Mouse (Mus musculus) neural tube, embryonic 15.5 days (tissue): Measurements from ENCODE around the gene Mdm2. TPM values are rescaled to one million over a fixed set of nuclear protein-coding genes. Genes with fewer than 3 reads are reported as not detected.

ENCODE experiments used
- ATAC-seq: fragments of 200-750 bp; cut with Nextera tagmentation; 2 replicates; pipeline ENCODE4 v1.8.0; 2017; ENCODE audit warnings: mild to moderate bottlenecking, moderate TSS enrichment, moderate library complexity; ENCODE audit not compliant: low FRiP score
- H3K27ac ChIP-seq: fragments of 300-500 bp; sonication (generic); replicated peaks from 2 replicates; pipeline ENCODE4 v1.5.1; 2015; ENCODE audit warnings: mild to moderate bottlenecking, inconsistent platforms
- H3K27me3 ChIP-seq: fragments of 300-500 bp; sonication (generic); replicated peaks from 2 replicates; pipeline ENCODE4 v1.6.1; 2015; ENCODE audit warnings: inconsistent platforms
- H3K36me3 ChIP-seq: fragments of 300-500 bp; sonication (generic); 2 replicates; pipeline ENCODE4 v1.6.1; 2015; ENCODE audit warnings: inconsistent platforms
- H3K4me1 ChIP-seq: fragments of 300-500 bp; sonication (generic); 2 replicates; pipeline ENCODE4 v1.6.1; 2015; ENCODE audit warnings: inconsistent platforms
- H3K4me2 ChIP-seq: fragments of 300-500 bp; sonication (generic); 2 replicates; pipeline ENCODE4 v1.6.1; 2015; ENCODE audit warnings: inconsistent platforms, mild to moderate bottlenecking, moderate library complexity
- H3K4me3 ChIP-seq: fragments of 300-500 bp; sonication (generic); replicated peaks from 2 replicates; pipeline ENCODE4 v1.5.1; 2015; ENCODE audit warnings: mild to moderate bottlenecking, inconsistent platforms
- H3K9ac ChIP-seq: fragments of 300-500 bp; sonication (generic); replicated peaks from 2 replicates; pipeline ENCODE4 v1.6.1; 2015; ENCODE audit warnings: mild to moderate bottlenecking, inconsistent platforms
- H3K9me3 ChIP-seq: fragments of 300-500 bp; sonication (generic); replicated peaks from 2 replicates; pipeline ENCODE4 v1.6.1; 2016; ENCODE audit warnings: inconsistent platforms
- whole genome bisulfite sequencing: fragments of 180-500 bp; shearing (Covaris S2); methylation state at CpG from one replicate; pipeline ENCODE4 v1.1.7; 2015; ENCODE audit warnings: mixed read lengths; 5-methylcytosine and 5-hydroxymethylcytosine counted together
- polyA plus RNA-seq: library from polyadenylated mRNA; unstranded; fragments of >200 nt; fragmentation: Nextera tagmentation; extraction: Ambion mirVana; gene quantifications from 2 replicates; pipeline ENCODE4 v1.2.1, GENCODE M21; 2015

The Mdm2 gene
- polyA plus RNA-seq, 1 experiment from 2014 or later: 46.0 TPM

DNA sequence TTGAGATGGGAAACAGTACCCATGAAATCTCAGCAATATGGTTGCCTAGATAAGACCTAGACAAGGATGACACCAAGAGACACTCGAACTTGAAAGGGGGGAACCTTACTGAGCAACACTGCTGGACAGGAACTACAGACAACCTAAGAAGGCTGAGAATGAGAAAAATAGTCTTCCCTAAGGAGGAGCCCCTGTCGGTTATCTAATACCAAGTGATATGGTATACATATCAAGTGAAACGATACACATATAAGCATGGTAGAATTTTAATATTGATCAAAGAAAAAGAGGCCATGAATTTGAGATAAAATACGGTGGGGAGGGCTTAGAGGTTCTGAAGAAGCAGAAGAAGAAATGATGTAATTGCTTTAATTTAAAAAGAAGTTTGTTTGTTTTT, 58.2 kb downstream of the Mdm2 start:
- Histone ChIP-seq H3K9ac (no peak overlapping the region), H3K36me3 (no peaks in the 10 kb centered on the region), H3K9me3 (no peaks in the 10 kb centered on the region), H3K27me3 (no peaks in the 10 kb centered on the region), H3K4me3 (no peak overlapping the region), H3K4me2 (no peak overlapping the region), H3K4me1 (peaks cover under 1% of the 10 kb centered on the region; the same call in 1 of the 2 replicates), H3K27ac (no peak overlapping the region)
- no peak for ATAC-seq
- 94% methylated on average over 4 of the region's 4 CpGs for WGBS

DNA sequence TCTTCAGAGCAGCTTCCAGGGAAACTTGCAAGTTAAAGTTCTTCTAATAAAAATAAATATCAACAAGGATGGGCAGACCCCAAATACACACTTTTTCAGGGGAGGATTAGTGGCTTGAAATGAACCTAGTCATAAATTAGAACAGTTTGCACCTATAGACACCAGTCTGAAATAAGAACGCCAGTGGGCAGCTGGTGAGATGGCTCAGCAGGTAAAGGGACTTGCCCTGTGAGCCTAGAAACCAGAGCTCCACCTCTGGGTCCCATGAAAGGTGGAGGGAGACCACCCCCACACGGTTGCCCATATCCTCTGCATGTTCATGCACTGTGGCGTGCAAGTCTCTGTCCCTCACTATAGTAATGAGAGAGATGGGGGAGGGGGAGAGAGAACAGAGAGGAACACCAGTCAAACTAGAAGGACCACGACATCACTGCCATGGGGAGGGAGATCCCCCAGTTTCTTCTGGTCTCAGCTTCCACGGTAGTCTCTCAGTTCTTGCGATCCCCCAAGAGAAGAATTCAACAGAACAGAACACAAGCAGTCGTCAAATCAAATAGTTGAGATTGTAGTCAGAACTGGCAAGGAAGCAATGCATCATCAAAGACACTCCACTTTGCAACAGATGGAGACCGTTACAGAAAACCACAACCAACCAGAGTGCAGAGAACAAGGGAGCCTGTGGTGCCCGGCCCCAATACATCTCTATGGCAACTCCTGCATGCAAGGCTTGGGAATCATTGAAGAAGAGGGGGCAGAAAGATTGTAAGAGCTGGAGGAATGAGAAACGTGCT, 58.8 kb downstream of the Mdm2 start:
- Histone ChIP-seq H3K9me3 (no peaks in the 10 kb centered on the region), H3K4me1 (peaks cover 6% of the 10 kb centered on the region; the same call in 1 of the 2 replicates), H3K4me2 (no peak overlapping the region), H3K27ac (no peak overlapping the region), H3K4me3 (no peak overlapping the region), H3K36me3 (no peaks in the 10 kb centered on the region), H3K27me3 (no peaks in the 10 kb centered on the region), H3K9ac (no peak overlapping the region)
- 72% methylated on average over 10 of the region's 10 CpGs for WGBS
- no peak for ATAC-seq

DNA sequence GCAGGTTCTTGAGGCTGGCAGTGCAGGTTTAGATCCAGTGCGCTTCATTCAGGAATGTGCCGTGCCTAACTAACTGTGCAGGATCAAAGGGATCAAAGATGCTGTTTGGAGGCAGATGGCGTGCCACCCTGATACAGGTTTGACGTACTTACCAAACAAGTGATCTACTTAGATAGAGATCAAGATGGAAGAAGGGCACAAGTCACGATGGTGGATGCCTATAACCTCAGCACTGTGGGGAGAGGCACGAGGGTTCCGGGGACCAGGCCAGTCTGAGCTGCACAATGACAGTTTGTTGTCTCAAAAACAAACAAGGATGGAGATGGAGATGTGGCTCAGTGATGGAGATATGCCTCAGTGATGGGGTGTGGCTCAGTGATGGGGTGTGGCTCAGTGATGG, 59.8 kb downstream of the Mdm2 start:
- H3K4me1 ChIP-seq: peaks cover 7% of the 10 kb centered on the region; the same call in 1 of the 2 replicates

DNA sequence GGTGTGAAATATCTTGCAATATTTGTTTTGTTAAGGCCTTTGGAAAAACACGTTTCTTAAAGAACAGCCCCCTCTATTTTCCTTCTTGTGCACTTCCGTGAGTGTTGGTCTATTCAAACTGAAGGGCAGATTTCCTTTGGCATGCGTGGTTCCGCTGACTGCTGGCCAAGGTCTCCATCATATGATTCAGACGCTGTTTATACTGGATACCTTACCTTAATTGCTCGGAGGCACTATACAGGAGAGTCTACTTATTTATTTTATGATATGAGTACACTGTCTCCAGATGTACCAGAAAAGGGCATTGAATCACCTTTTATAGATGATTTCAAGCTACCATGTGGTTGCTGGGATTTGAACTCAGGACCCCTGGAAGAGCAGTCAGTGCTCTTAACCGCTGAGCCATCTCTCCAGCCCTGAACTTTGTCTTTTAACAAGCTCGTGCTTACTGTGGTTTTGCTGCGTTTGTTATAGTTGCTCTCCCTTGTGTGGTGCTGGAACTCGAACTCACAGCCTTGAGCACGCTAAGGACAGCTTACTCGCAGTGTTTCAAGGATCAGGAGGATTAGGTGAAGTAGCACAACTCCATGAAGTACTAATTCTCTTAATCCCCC, 60.4 kb downstream of the Mdm2 start:
- ATAC-seq: no peak
- Histone ChIP-seq H3K4me3 (no peak overlapping the region), H3K36me3 (no peaks in the 10 kb centered on the region), H3K27me3 (no peaks in the 10 kb centered on the region), H3K4me1 (peaks cover 7% of the 10 kb centered on the region; the same call in 1 of the 2 replicates), H3K9ac (no peak overlapping the region), H3K9me3 (no peaks in the 10 kb centered on the region), H3K4me2 (no peak overlapping the region), H3K27ac (no peak overlapping the region)
- WGBS: 94% methylated on average over 12 of the region's 12 CpGs

More for the DNA sequence above, 59.8 kb downstream of the Mdm2 start:
- no peaks in the 10 kb centered on the region for H3K36me3 ChIP-seq
- no peak overlapping the region for H3K27ac ChIP-seq
- no peaks in the 10 kb centered on the region for H3K27me3 ChIP-seq
- H3K4me3 ChIP-seq: no peak overlapping the region
- no peaks in the 10 kb centered on the region for H3K9me3 ChIP-seq
- no peak overlapping the region for H3K9ac ChIP-seq
- H3K4me2 ChIP-seq: no peak overlapping the region
- WGBS: 87% methylated on average over 7 of the region's 7 CpGs
- no peak for ATAC-seq

GRCm38 (mm10) chr10:117649292-117650041, 61.1 kb downstream of the Mdm2 start:
- H3K36me3 ChIP-seq: no peaks in the 10 kb centered on the region
- H3K27me3 ChIP-seq: no peaks in the 10 kb centered on the region
- WGBS: 89% methylated on average over 11 of the region's 11 CpGs

DNA sequence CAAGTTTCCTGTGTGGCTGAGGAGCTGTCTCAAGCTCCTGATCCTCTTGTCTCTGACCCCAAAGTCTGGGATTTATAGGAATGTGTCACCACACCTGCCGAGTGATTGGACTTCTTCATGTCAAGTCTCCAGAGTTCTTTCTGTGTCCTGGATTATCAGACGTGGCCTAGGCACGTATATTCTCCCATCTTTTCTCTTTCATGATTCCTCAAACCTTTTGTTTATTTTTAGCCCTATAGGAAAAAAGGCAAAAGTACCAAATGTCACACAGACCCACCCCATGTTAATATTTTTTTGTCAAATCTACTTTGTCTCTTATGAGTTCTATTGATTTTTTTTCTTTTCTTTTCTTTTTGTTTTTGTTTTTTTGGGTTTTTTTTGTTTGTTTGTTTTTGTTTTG, 61.9 kb downstream of the Mdm2 start:
- H3K4me3 ChIP-seq: no peak overlapping the region
- no peak overlapping the region for H3K27ac ChIP-seq
- no peak overlapping the region for H3K9ac ChIP-seq
- H3K27me3 ChIP-seq: no peaks in the 10 kb centered on the region
- peaks cover 13% of the 10 kb centered on the region; the same call in 1 of the 2 replicates for H3K4me1 ChIP-seq
- no peaks in the 10 kb centered on the region for H3K9me3 ChIP-seq
- 84% methylated on average over 3 of the region's 3 CpGs for WGBS
- no peak overlapping the region for H3K4me2 ChIP-seq
- H3K36me3 ChIP-seq: no peaks in the 10 kb centered on the region
- ATAC-seq: no peak

More at GRCm38 (mm10) chr10:117649292-117650041, 61.1 kb downstream of the Mdm2 start:
- H3K4me2 ChIP-seq: no peak overlapping the region
- H3K9ac ChIP-seq: no peak overlapping the region
- H3K9me3 ChIP-seq: no peaks in the 10 kb centered on the region
- H3K27ac ChIP-seq: no peak overlapping the region
- no peak overlapping the region for H3K4me3 ChIP-seq
- H3K4me1 ChIP-seq: peaks cover 7% of the 10 kb centered on the region; the same call in 1 of the 2 replicates
- no peak for ATAC-seq

DNA sequence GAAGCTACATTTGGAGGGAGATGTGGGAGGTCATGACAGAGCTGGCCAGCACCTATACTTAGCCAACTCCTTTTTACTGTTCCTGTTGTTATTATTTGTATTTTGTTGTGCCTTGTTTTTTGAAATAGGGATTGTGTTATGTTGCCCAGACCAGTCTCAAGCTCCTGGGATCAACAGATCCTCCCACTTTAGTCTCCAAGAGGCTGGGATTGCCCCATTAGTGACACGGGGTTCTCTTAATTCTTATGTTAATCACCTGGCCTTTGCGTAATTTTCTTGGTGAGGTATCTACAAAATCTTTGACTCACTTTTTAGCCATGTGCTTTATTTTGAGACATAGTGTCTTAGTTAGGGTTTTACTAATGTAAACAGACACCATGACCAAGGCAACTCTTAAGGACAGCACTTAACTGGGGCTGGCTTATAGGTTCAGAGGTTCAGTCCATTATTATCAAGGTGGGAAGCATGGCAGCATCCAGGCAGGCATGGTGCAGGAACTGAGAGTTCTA, 62.5 kb downstream of the Mdm2 start:
- Histone ChIP-seq H3K9ac (no peak overlapping the region), H3K4me3 (no peak overlapping the region), H3K27ac (no peak overlapping the region), H3K9me3 (no peaks in the 10 kb centered on the region), H3K36me3 (no peaks in the 10 kb centered on the region), H3K27me3 (no peaks in the 10 kb centered on the region), H3K4me1 (peaks cover 15% of the 10 kb centered on the region; the same call in 1 of the 2 replicates), H3K4me2 (no peak overlapping the region)
- 76% methylated on average over 2 of the region's 2 CpGs for WGBS
- no peak for ATAC-seq

- 32% methylated on average over 13 of the region's 13 CpGs for WGBS
- no peak overlapping the region for H3K27ac ChIP-seq
Measured at GRCm38 (mm10) chr10:117647158-117647505, 63.4 kb downstream of the Mdm2 start.

DNA sequence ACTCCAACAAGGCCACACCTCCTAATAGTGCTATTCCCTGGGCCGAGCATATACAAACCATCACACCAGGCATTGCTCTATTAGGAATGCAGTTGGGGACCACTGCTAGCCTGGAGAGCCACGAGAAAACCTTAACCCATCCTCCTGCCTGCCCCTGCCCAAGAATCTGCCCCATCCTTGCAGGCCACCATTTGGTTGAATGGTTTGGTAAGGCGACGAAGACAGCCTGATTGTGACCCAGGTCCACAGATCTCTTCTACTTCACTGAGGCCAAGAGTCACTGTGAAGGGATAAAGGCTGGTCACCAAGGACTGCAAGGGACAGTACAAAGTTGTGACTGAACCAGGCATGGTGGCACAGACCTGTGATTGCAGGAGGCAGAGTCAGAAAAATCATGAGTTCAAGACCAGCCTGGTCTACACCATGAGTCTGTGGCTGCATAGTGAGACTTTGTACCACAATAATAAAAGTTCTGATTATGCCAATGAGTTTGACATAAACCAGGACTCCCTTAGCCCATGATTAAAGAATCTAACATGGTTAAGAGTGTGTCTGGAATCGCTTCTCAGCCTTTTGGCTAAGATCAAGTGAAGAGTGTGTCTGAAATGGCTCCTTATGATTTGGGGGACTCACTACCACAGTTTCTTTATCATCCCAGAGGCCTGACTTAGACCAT, 63.9 kb downstream of the Mdm2 start:
- no peak overlapping the region for H3K4me3 ChIP-seq
- H3K36me3 ChIP-seq: no peaks in the 10 kb centered on the region
- no peak overlapping the region for H3K27ac ChIP-seq
- 84% methylated on average over 5 of the region's 5 CpGs for WGBS
- peaks cover 15% of the 10 kb centered on the region; the same call in 1 of the 2 replicates for H3K4me1 ChIP-seq
- H3K9me3 ChIP-seq: no peaks in the 10 kb centered on the region
- no peak overlapping the region for H3K9ac ChIP-seq
- no peak overlapping the region; the same call in 1 of the 2 replicates for H3K4me2 ChIP-seq
- ATAC-seq: no peak
- H3K27me3 ChIP-seq: no peaks in the 10 kb centered on the region

More at GRCm38 (mm10) chr10:117647158-117647505, 63.4 kb downstream of the Mdm2 start:
- no peaks in the 10 kb centered on the region for H3K9me3 ChIP-seq
- no peaks in the 10 kb centered on the region for H3K36me3 ChIP-seq
- H3K27me3 ChIP-seq: no peaks in the 10 kb centered on the region
- no peak overlapping the region; the same call in 1 of the 2 replicates for H3K4me2 ChIP-seq
- peaks cover 15% of the 10 kb centered on the region; the same call in 1 of the 2 replicates for H3K4me1 ChIP-seq
- no peak overlapping the region for H3K4me3 ChIP-seq
- no peak overlapping the region for H3K9ac ChIP-seq
- 0 out of 2 replicates have a peak, but pooled peaks have one; percentile 55 for ATAC-seq

GRCm38 (mm10) chr10:117645487-117645964, 65.0 kb downstream of the Mdm2 start:
- H3K27me3 ChIP-seq: no peaks in the 10 kb centered on the region
- no peak for ATAC-seq
- H3K36me3 ChIP-seq: no peaks in the 10 kb centered on the region
- peaks cover 15% of the 10 kb centered on the region; the same call in 1 of the 2 replicates for H3K4me1 ChIP-seq
- no peaks in the 10 kb centered on the region for H3K9me3 ChIP-seq
- H3K9ac ChIP-seq: no peak overlapping the region
- no peak overlapping the region for H3K4me2 ChIP-seq
- no peak overlapping the region for H3K4me3 ChIP-seq
- WGBS: 56% methylated on average over 7 of the region's 7 CpGs
- no peak overlapping the region for H3K27ac ChIP-seq

- Histone ChIP-seq H3K4me2 (no peak overlapping the region), H3K36me3 (no peaks in the 10 kb centered on the region), H3K27me3 (no peaks in the 10 kb centered on the region), H3K9me3 (no peaks in the 10 kb centered on the region), H3K4me3 (no peak overlapping the region), H3K4me1 (peaks cover 15% of the 10 kb centered on the region; the same call in 1 of the 2 replicates), H3K27ac (no peak overlapping the region), H3K9ac (no peak overlapping the region)
- ATAC-seq: no peak
- WGBS: 88% methylated on average over 11 of the region's 11 CpGs
Measured at GRCm38 (mm10) chr10:117644828-117645227, 65.7 kb downstream of the Mdm2 start.
